Mouse (Mus musculus): Measurements from ENCODE around the gene 4931428L18Rik. TPM values are rescaled to one million over a fixed set of nuclear protein-coding genes. Genes with fewer than 3 reads are reported as not detected.

Gene 4931428L18Rik
- total RNA-seq, 1 experiment from 2014 or later, result not detected

- ATAC-seq (replicated peaks; ENCODE audit: insufficient number of reproducible peaks, low FRiP score, low TSS enrichment, poor library complexity, severe bottlenecking), result no peak
Measured at GRCm38 (mm10) chr1:31156185-31156584, 66.3 kb downstream of the 4931428L18Rik start.

GRCm38 (mm10) chr1:31153793-31154349 is 68.6 kb downstream of the 4931428L18Rik start:
- peak; percentile 66; the same call in 1 of the 2 replicates for ATAC-seq (replicated peaks; ENCODE audit: insufficient number of reproducible peaks, low FRiP score, low TSS enrichment, poor library complexity, severe bottlenecking)

GRCm38 (mm10) chr1:31152799-31153426 is 69.6 kb downstream of the 4931428L18Rik start:
- ATAC-seq (replicated peaks; ENCODE audit: insufficient number of reproducible peaks, low FRiP score, low TSS enrichment, poor library complexity, severe bottlenecking), result no peak

DNA sequence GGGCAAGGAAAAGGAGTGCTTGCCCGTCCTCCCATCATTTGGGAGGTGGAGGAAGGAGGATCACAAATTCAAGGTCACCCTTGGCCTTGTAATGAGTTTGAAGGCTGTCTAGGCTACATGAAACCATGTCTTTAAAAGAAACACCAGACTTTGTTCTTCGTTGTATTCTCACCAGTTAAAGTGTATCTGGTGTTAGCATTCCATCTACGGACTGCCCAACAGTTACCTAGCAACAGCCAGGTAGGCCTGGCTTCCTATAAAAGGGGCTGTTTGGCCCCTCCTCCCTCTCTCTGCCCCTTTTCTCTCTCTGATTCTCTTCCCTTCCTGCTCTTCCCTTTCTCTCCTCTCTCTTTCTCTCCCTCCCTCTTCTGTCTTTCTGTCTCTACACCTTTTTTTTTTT is 71.9 kb downstream of the 4931428L18Rik start:
- no peak for ATAC-seq (replicated peaks; ENCODE audit: insufficient number of reproducible peaks, low FRiP score, low TSS enrichment, poor library complexity, severe bottlenecking)

GRCm38 (mm10) chr1:31149671-31150070 is 72.8 kb downstream of the 4931428L18Rik start:
- no peak for ATAC-seq (replicated peaks; ENCODE audit: insufficient number of reproducible peaks, low FRiP score, low TSS enrichment, poor library complexity, severe bottlenecking)

- no peak for ATAC-seq (replicated peaks; ENCODE audit: insufficient number of reproducible peaks, low FRiP score, low TSS enrichment, poor library complexity, severe bottlenecking)
Measured at GRCm38 (mm10) chr1:31143571-31143970, 78.9 kb downstream of the 4931428L18Rik start.

DNA sequence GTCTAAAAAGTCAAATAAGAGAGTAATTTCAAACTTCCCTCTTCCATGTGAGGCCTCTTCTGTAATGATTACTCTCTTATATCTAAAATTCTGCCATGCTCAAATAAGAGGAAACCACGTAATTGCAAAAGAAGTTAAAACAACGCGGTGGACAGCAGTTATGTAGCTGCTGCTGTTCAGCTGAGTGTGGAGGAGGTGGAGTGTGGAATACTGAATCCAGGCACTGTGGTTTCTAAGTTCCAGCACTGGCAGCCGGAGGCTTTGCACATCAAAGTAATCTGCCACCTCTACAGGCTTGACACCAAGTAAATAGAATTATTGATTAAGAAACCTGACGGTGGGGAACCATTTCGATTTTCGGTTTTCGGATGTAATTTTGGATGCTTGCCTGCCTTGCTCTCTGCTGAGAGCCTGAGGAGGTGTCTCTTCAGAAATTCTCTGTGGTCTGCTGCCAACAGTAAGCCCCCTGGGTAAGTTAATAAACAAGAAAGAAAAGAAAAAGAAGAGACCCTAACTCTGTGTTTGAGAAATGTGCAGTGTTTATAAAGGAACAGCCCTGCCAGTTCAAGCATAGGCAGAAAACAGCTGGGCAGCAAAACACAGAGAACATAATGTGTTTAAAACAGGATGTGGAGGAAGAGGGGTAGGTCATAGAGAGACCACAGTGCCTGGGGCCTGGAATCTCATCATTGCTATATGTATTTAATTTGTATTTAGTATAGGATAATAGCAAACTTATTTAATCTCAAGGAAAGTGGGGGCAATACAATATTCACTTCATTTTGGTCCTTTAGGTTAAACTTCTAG is 80.0 kb downstream of the 4931428L18Rik start:
- no peak for ATAC-seq (replicated peaks; ENCODE audit: insufficient number of reproducible peaks, low FRiP score, low TSS enrichment, poor library complexity, severe bottlenecking)

DNA sequence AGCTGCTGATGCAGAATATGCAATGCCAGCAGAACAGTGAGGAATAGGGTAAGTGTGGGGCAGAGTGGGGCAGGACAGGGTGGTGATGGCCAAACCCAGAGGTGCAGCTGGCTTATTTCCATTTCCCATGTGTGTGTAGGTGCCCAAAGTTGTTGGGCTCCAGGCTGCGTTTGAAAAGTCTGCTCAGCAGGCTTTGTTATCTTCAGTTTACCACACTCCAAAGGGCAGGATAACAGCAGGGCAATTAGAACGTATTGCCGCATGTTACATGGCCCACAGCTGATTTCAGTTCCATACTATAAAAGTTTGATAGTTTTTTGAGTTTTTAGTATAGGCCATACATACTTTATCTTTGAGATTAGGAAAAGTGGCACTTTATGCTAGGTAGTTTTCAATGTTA is 84.1 kb downstream of the 4931428L18Rik start:
- ATAC-seq (replicated peaks; ENCODE audit: insufficient number of reproducible peaks, low FRiP score, low TSS enrichment, poor library complexity, severe bottlenecking), result no peak

GRCm38 (mm10) chr1:31113466-31113865 is 109.0 kb downstream of the 4931428L18Rik start:
- ATAC-seq (replicated peaks; ENCODE audit: insufficient number of reproducible peaks, low FRiP score, low TSS enrichment, poor library complexity, severe bottlenecking), result no peak

DNA sequence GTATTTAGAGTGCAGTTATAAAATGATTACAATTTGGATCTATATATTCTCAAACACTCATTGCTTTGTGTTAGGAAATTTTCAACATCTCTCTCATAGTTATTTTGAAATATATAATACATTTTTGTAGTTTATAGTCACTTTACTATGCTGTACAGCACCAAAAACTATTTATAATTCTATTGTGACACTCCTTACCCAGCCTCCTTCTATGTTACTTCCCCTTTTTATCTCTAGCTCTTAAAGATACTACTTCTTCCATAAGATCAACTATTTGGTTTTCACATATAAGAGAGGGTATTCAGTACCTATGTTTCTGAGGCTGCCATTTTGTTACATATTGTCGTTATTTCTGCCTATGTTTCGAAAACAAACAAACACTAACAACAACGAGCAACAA is 114.5 kb downstream of the 4931428L18Rik start:
- no peak for ATAC-seq (replicated peaks; ENCODE audit: insufficient number of reproducible peaks, low FRiP score, low TSS enrichment, poor library complexity, severe bottlenecking)

GRCm38 (mm10) chr1:31102863-31103657 is 119.4 kb downstream of the 4931428L18Rik start:
- no peak for ATAC-seq (replicated peaks; ENCODE audit: insufficient number of reproducible peaks, low FRiP score, low TSS enrichment, poor library complexity, severe bottlenecking)

DNA sequence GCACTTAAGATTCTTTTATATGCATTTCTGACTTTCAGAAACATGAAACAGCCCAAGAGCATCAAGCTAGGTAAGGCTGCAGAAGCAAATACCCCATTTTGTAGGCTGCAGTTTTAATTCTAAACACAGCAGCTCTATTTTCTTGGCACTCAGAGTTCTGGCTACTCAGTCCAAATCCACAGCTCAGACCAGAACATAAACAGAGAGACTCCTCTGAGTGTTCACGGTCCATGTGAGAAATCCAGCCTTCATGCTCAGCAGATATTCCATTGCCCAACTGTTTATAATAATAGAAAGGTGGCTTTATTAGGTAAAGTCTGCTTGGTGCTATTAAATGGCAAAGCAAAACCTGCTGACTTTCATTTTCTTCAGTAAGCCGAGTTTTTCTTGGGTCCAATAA is 120.2 kb downstream of the 4931428L18Rik start:
- no peak for ATAC-seq (replicated peaks; ENCODE audit: insufficient number of reproducible peaks, low FRiP score, low TSS enrichment, poor library complexity, severe bottlenecking)

- no peak for ATAC-seq (replicated peaks; ENCODE audit: insufficient number of reproducible peaks, low FRiP score, low TSS enrichment, poor library complexity, severe bottlenecking)
Measured at GRCm38 (mm10) chr1:31097208-31097607, 125.3 kb downstream of the 4931428L18Rik start.

DNA sequence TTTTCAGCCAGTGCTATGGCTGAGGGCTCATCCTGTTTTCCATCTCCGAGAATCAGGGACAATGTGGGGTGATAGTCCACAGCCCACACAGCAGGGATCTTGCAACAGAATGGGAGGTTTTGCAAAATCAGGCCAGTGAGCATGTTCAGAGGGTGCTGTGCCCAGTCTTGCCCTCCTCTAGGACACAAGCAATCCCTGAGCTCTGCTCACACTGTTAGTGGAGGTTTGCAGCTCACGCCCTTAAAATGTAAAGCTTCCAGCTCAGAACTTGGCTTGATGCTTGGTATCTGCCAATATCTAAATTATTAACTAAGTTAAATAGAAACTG is 126.1 kb downstream of the 4931428L18Rik start:
- no peak for ATAC-seq (replicated peaks; ENCODE audit: insufficient number of reproducible peaks, low FRiP score, low TSS enrichment, poor library complexity, severe bottlenecking)

GRCm38 (mm10) chr1:31095706-31096465 is 126.6 kb downstream of the 4931428L18Rik start:
- ATAC-seq (replicated peaks; ENCODE audit: insufficient number of reproducible peaks, low FRiP score, low TSS enrichment, poor library complexity, severe bottlenecking), result no peak

- ATAC-seq (replicated peaks; ENCODE audit: insufficient number of reproducible peaks, low FRiP score, low TSS enrichment, poor library complexity, severe bottlenecking), result no peak
Measured at GRCm38 (mm10) chr1:31094792-31095191, 127.7 kb downstream of the 4931428L18Rik start.

DNA sequence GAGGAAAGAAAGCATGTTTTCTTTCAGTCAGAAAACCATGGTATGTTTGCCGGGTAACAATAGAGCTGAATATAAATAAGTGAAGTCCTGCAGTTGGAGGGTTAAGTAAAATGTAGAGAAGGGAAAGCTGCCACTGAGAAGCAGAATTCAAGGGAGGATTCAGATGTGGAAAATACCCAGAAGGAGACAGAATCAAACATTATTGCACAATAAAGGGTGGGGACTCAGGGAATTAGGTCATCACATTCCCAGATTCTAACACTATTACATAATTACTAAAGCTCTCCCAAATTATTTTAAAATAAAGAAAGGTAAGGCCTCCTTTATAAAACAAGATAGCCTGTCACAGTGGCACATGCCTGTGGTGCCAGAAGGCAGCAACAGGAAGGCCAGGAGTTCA is 128.5 kb downstream of the 4931428L18Rik start:
- ATAC-seq (replicated peaks; ENCODE audit: insufficient number of reproducible peaks, low FRiP score, low TSS enrichment, poor library complexity, severe bottlenecking), result no peak

DNA sequence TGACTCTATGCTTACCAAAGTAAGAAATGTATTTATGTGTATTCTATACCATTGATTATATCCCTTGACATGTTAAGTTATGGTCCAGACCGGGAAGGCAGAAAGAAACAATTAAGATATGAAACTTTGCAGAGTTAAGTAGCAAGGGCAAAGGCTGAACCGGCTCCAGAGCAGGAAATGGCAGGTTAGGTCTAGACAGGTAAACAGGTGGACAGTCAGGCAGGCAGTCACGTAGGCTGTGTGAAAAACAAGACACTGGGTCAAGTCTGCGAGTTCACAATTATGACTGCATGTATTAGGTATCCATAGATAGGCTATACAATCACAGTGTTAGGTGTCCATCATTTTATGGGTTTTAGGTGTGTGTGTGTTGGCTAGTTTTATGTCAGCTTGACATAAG is 133.8 kb downstream of the 4931428L18Rik start:
- no peak for ATAC-seq (replicated peaks; ENCODE audit: insufficient number of reproducible peaks, low FRiP score, low TSS enrichment, poor library complexity, severe bottlenecking)
